Mouse (Mus musculus): ENCODE measurements around the gene Nrtn.

DNA sequence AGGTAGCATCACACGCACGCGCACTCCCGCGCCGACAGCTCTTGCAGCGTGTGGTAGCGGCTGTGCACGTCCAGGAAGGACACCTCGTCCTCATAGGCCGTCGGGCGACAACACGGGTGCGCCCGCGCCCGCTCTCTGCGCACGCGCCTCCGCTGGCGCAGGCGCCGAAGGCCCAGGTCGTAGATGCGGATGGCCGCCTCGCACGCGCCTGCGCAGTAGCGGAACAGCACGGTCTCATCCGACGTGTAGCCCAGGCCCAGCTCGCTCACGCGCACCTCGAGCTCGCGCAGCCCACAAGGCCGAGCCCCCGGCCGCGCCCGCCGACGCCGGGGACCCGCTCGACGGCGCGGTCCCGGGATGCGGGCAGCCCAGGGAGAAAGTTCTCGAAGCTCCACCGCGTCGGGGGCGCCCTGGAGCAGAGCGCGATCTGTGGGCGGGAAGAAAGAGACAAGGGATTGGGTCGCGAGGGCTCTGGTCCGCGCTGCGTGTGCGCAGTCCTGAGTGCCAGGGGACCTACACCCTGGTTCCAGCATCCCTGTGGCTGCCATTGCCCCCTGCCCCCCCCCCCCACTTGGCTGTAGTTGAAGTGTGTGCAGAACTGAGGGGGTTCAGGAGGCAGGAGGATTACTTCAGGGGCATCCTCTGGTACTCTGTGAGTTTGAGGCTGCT, 5.8 kb downstream of the Nrtn start:
- TF ChIP-seq CTCF (IDR thresholded peaks at IDR 0.05; ENCODE audit: extremely low read depth, insufficient read length, insufficient replicate concordance, low read depth, low read length) (no peak), POLR2A (IDR thresholded peaks at IDR 0.05; ENCODE audit: low read depth, low read length) (no peak)

All from small intestine, adult 2 months (tissue).